Mouse (Mus musculus) embryonic fibroblast, embryonic 13.5 days (primary cell): Measurements from ENCODE around the gene Nthl1. TPM values are rescaled to one million over a fixed set of nuclear protein-coding genes. Genes with fewer than 3 reads are reported as not detected.
A peak's percentile ranks its signal among the peaks of the same experiment; 100 is the strongest.

Experiments
- H3K27ac ChIP-seq: 2 replicates; pipeline ENCODE4 v1.5.1; 2012; ENCODE audit warnings: low read length, control low read depth, inconsistent platforms; ENCODE audit not compliant: insufficient read depth
- H3K4me1 ChIP-seq: 2 replicates; pipeline ENCODE4 v1.6.1; 2011; ENCODE audit warnings: low read length; ENCODE audit not compliant: control insufficient read depth, insufficient read depth
- H3K4me3 ChIP-seq: 2 replicates; pipeline ENCODE4 v1.5.1; 2011; ENCODE audit warnings: mild to moderate bottlenecking, control low read depth, low read length; ENCODE audit not compliant: insufficient read depth
- CTCF ChIP-seq: IDR thresholded peaks from 2 replicates; pipeline ENCODE4 v1.5.1; 2011; ENCODE audit warnings: mild to moderate bottlenecking, control low read depth, low read length, moderate library complexity, borderline replicate concordance; ENCODE audit not compliant: insufficient read depth
- POLR2A ChIP-seq: IDR thresholded peaks from 2 replicates; pipeline ENCODE4 v1.6.1; 2011; ENCODE audit warnings: low read depth, mild to moderate bottlenecking, control low read depth, low read length, moderate library complexity
- polyA plus RNA-seq: library from polyadenylated mRNA; stranded (reverse); fragments of >200 nt; gene quantifications from 2 replicates; pipeline ENCODE4 v1.2.4, GENCODE M21; 2011; ENCODE audit warnings: low read depth; ENCODE audit not compliant: missing spikeins, insufficient read length

The Nthl1 gene
- polyA plus RNA-seq, 1 experiment = 11.1 TPM

GRCm38 (mm10) chr17:24686514-24686913, 54.0 kb downstream of the Nthl1 start:
- no peak overlapping the region for H3K4me3 ChIP-seq
- H3K4me1 ChIP-seq = no peaks in the 10 kb centered on the region
- TF ChIP-seq POLR2A (no peak), CTCF (no peak)
- H3K27ac ChIP-seq = no peak overlapping the region

GRCm38 (mm10) chr17:24687146-24687595, 54.7 kb downstream of the Nthl1 start:
- Histone ChIP-seq H3K4me3 (peak overlapping the region; percentile 18), H3K4me1 (no peaks in the 10 kb centered on the region), H3K27ac (no peak overlapping the region)
- TF ChIP-seq CTCF (no peak), POLR2A (no peak)

GRCm38 (mm10) chr17:24687599-24687998, 55.1 kb downstream of the Nthl1 start:
- Histone ChIP-seq H3K4me1 (no peaks in the 10 kb centered on the region), H3K27ac (no peak overlapping the region), H3K4me3 (peak overlapping the region; percentile 18; the same call in 1 of the 2 replicates)
- TF ChIP-seq CTCF (no peak), POLR2A (no peak)

Other genes with a start within 250 kb of the Nthl1 start
- gene Rnps1, start 218.1 kb upstream of the Nthl1 start, polyA plus RNA-seq = 123 and 134 TPM in 2 replicates
- 26.1 and 31.4 TPM in 2 replicates for gene Eci1, start 206.0 kb upstream of the Nthl1 start, polyA plus RNA-seq
- 2.5 and 2.8 TPM in 2 replicates for gene Dnase1l2, start 189.6 kb upstream of the Nthl1 start, polyA plus RNA-seq
- gene E4f1, start 162.4 kb upstream of the Nthl1 start, polyA plus RNA-seq = 11.9 and 14.8 TPM in 2 replicates
- gene Pgp, start 162.3 kb upstream of the Nthl1 start, polyA plus RNA-seq = 21.1 and 21.5 TPM in 2 replicates
- gene Bricd5, start 158.8 kb upstream of the Nthl1 start, polyA plus RNA-seq = 0.50 TPM in 1 of 2 replicates, not detected in the other
- gene Mlst8, start 153.6 kb upstream of the Nthl1 start, polyA plus RNA-seq = 20.9 and 23.3 TPM in 2 replicates
- gene Caskin1, start 144.1 kb upstream of the Nthl1 start, polyA plus RNA-seq = not detected in 2 replicates
- gene Traf7, start 104.7 kb upstream of the Nthl1 start, polyA plus RNA-seq = 161 and 163 TPM in 2 replicates
- 1.4 and 1.6 TPM in 2 replicates for gene Rab26, start 98.5 kb upstream of the Nthl1 start, polyA plus RNA-seq
- 63.1 and 66.7 TPM in 2 replicates for gene Pkd1, start 82.8 kb upstream of the Nthl1 start, polyA plus RNA-seq
- gene Tsc2, start 50 bp upstream of the Nthl1 start, polyA plus RNA-seq = 75.0 and 83.8 TPM in 2 replicates
- gene Slc9a3r2, start 17.6 kb downstream of the Nthl1 start, polyA plus RNA-seq = 24.2 and 25.9 TPM in 2 replicates
- not detected in 2 replicates for gene Npw, start 25.8 kb downstream of the Nthl1 start, polyA plus RNA-seq
- 21.6 and 22.2 TPM in 2 replicates for gene Zfp598, start 37.0 kb downstream of the Nthl1 start, polyA plus RNA-seq
- 0.99 and 1.1 TPM in 2 replicates for gene Syngr3, start 57.3 kb downstream of the Nthl1 start, polyA plus RNA-seq
- 26.8 and 34.7 TPM in 2 replicates for gene Gfer, start 63.5 kb downstream of the Nthl1 start, polyA plus RNA-seq
- 1.2 and 2.4 TPM in 2 replicates for gene Noxo1, start 63.6 kb downstream of the Nthl1 start, polyA plus RNA-seq
- gene Tbl3, start 75.0 kb downstream of the Nthl1 start, polyA plus RNA-seq = 24.8 and 27.5 TPM in 2 replicates
- gene Rnf151, start 85.4 kb downstream of the Nthl1 start, polyA plus RNA-seq = 0.58 TPM in 1 of 2 replicates, not detected in the other
- 1,298 and 1,393 TPM in 2 replicates for gene Rps2, start 85.4 kb downstream of the Nthl1 start, polyA plus RNA-seq
- gene Ndufb10, start 91.8 kb downstream of the Nthl1 start, polyA plus RNA-seq = 96.8 and 100 TPM in 2 replicates
- gene Rpl3l, start 95.1 kb downstream of the Nthl1 start, polyA plus RNA-seq = not detected in 2 replicates
- 80.8 and 110 TPM in 2 replicates for gene Msrb1, start 104.0 kb downstream of the Nthl1 start, polyA plus RNA-seq
- not detected in 2 replicates for gene Hs3st6, start 120.3 kb downstream of the Nthl1 start, polyA plus RNA-seq
- gene Meiob, start 171.6 kb downstream of the Nthl1 start, polyA plus RNA-seq = not detected in 2 replicates
- 14.3 and 18.9 TPM in 2 replicates for gene Hagh, start 207.5 kb downstream of the Nthl1 start, polyA plus RNA-seq
- 9.3 and 11.5 TPM in 2 replicates for gene Fahd1, start 217.7 kb downstream of the Nthl1 start, polyA plus RNA-seq
- gene Igfals, start 233.3 kb downstream of the Nthl1 start, polyA plus RNA-seq = not detected in 2 replicates